Mouse (Mus musculus): ENCODE data around the gene Slc12a3. TPM values are rescaled to one million over a fixed set of nuclear protein-coding genes. Genes with fewer than 3 reads are reported as not detected.

Slc12a3 gene
- polyA plus RNA-seq, 1 experiment from 2014 or later = not detected

GRCm38 (mm10) chr8:94409523-94409922, 80.5 kb downstream of the Slc12a3 start:
- Histone ChIP-seq H3K4me2 (no peak overlapping the region), H3K36me3 (no peaks in the 10 kb centered on the region), H3K4me1 (replicated peaks) (peaks cover 15% of the 10 kb centered on the region), H3K27ac (no peak overlapping the region), H3K9me3 (replicated peaks) (no peaks in the 10 kb centered on the region), H3K9ac (no peak overlapping the region), H3K4me3 (replicated peaks) (no peak overlapping the region), H3K27me3 (peaks cover 6% of the 10 kb centered on the region; the same call in 1 of the 2 replicates)
- WGBS (ENCODE audit: insufficient replicate concordance) = 62% methylated on average over 7 of the region's 7 CpGs
- DNase-seq (no peak), ATAC-seq (ENCODE audit: low read depth) (no peak)

DNA sequence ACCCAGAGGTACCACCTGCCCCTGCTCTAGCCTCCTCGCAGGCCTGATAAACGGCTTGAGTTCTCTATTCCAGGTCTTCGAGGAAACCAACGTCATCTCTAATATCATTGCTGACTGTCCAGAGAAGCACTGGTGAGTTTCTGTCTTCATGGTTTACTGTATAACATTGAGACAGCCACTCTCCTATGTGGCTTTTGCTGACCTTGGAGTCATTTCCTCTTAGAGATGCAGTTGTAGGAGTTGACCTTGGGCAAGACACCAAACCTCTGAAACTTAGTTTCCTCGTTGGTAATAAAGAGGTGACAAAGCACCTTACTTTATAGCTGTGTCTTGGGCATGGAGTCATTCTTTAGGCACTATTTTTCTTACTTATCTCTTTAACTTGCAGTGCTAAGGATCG, 83.5 kb downstream of the Slc12a3 start:
- H3K9ac ChIP-seq = no peak overlapping the region
- no peak overlapping the region for H3K27ac ChIP-seq
- ATAC-seq (ENCODE audit: low read depth) (no peak), DNase-seq (no peak)
- 60% methylated on average over 6 of the region's 6 CpGs for WGBS (ENCODE audit: insufficient replicate concordance)
- H3K4me3 ChIP-seq (replicated peaks) = no peak overlapping the region
- peaks cover 15% of the 10 kb centered on the region for H3K4me1 ChIP-seq (replicated peaks)
- H3K36me3 ChIP-seq = no peaks in the 10 kb centered on the region
- peaks cover 6% of the 10 kb centered on the region; the same call in 1 of the 2 replicates for H3K27me3 ChIP-seq
- H3K9me3 ChIP-seq (replicated peaks) = no peaks in the 10 kb centered on the region
- no peak overlapping the region for H3K4me2 ChIP-seq

- Histone ChIP-seq H3K9me3 (replicated peaks) (no peaks in the 10 kb centered on the region), H3K4me2 (no peak overlapping the region), H3K4me3 (replicated peaks) (no peak overlapping the region), H3K4me1 (replicated peaks) (peaks cover 6% of the 10 kb centered on the region), H3K27me3 (peaks cover 6% of the 10 kb centered on the region; the same call in 1 of the 2 replicates), H3K36me3 (no peaks in the 10 kb centered on the region), H3K27ac (no peak overlapping the region), H3K9ac (no peak overlapping the region)
- WGBS (ENCODE audit: insufficient replicate concordance) = 64% methylated on average over 6 of the region's 6 CpGs
- DNase-seq = no peak
- no peak for ATAC-seq (ENCODE audit: low read depth)
Measured at GRCm38 (mm10) chr8:94413509-94413908, 84.5 kb downstream of the Slc12a3 start.

DNA sequence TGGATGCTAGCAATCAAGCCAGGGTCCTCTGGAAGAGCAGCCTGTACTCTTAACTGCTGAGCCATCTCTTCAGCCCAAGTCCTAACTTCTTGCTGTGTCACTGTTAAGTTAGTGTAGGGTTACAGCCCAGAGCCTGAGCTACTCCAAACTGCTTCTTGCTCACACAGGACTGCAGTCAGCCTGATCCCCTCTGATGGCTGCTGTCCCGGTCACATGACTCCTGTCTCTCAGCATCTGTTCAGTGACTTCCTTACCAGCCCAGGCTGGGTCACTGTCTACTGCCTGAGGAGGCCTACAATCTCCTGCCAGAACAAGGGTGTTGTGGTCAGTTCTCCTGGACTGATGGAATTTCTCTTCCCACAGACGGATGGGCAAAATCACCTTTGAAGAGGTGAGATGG, 86.2 kb downstream of the Slc12a3 start:
- no peak overlapping the region for H3K4me3 ChIP-seq (replicated peaks)
- H3K36me3 ChIP-seq = no peaks in the 10 kb centered on the region
- DNase-seq (no peak), ATAC-seq (ENCODE audit: low read depth) (no peak)
- no peaks in the 10 kb centered on the region for H3K9me3 ChIP-seq (replicated peaks)
- WGBS (ENCODE audit: insufficient replicate concordance) = 52% methylated on average over 2 of the region's 2 CpGs
- peaks cover 6% of the 10 kb centered on the region; the same call in 1 of the 2 replicates for H3K27me3 ChIP-seq
- no peak overlapping the region for H3K9ac ChIP-seq
- no peaks in the 10 kb centered on the region for H3K4me1 ChIP-seq (replicated peaks)
- H3K4me2 ChIP-seq = no peak overlapping the region
- no peak overlapping the region for H3K27ac ChIP-seq

MicroRNAs encoded within 50 kb of the gene (microRNA counts, 519-probe panel; counts per million panel counts)
- microRNA mmu-miR-138 = 114 counts per million

Small RNA genes lying within 50 kb of the gene (microRNA-seq; reads per million reads assigned to microRNA genes)
- 61.4 reads per million, percentile 46 among the genes with 10 or more reads in this experiment for gene Mir138-2

Other genes starting within 250 kb of the Slc12a3 start
- 2.9 and 4.2 TPM in 2 replicates for gene Bbs2, start 230.3 kb upstream of the Slc12a3 start, polyA plus RNA-seq (2015; fragmentation: Nextera tagmentation; extraction: Ambion mirVana)
- 0.78 and 0.98 TPM in 2 replicates for gene Mt4, start 192.0 kb upstream of the Slc12a3 start, polyA plus RNA-seq (2015; fragmentation: Nextera tagmentation; extraction: Ambion mirVana)
- gene Mt3, start 176.6 kb upstream of the Slc12a3 start, polyA plus RNA-seq (2015; fragmentation: Nextera tagmentation; extraction: Ambion mirVana) = 0.45 and 0.47 TPM in 2 replicates
- gene Mt2, start 156.5 kb upstream of the Slc12a3 start, polyA plus RNA-seq (2015; fragmentation: Nextera tagmentation; extraction: Ambion mirVana) = 1,104 and 1,162 TPM in 2 replicates
- 3,562 and 4,215 TPM in 2 replicates for gene Mt1, start 150.1 kb upstream of the Slc12a3 start, polyA plus RNA-seq (2015; fragmentation: Nextera tagmentation; extraction: Ambion mirVana)
- 58.7 and 65.6 TPM in 2 replicates for gene Nup93, start 114.6 kb upstream of the Slc12a3 start, polyA plus RNA-seq (2015; fragmentation: Nextera tagmentation; extraction: Ambion mirVana)
- gene Herpud1, start 57.2 kb downstream of the Slc12a3 start, polyA plus RNA-seq (2015; fragmentation: Nextera tagmentation; extraction: Ambion mirVana) = 78.4 and 84.2 TPM in 2 replicates
- 0.06 and 0.07 TPM in 2 replicates for gene Nlrc5, start 105.2 kb downstream of the Slc12a3 start, polyA plus RNA-seq (2015; fragmentation: Nextera tagmentation; extraction: Ambion mirVana)
- 2.1 and 3.1 TPM in 2 replicates for gene Cpne2, start 203.8 kb downstream of the Slc12a3 start, polyA plus RNA-seq (2015; fragmentation: Nextera tagmentation; extraction: Ambion mirVana)

Data from liver, embryonic 13.5 days (tissue).